Mouse (Mus musculus): Measurements from ENCODE around the gene Inava.

Gene Inava

GRCm38 (mm10) chr1:136230201-136230600 lies 3.9 kb downstream of the Inava start:
- no peak for DNase-seq

GRCm38 (mm10) chr1:136229040-136229373 lies 5.1 kb downstream of the Inava start:
- no peak for DNase-seq

GRCm38 (mm10) chr1:136228328-136229039 lies 5.6 kb downstream of the Inava start:
- DNase-seq, result peak; percentile 53

- no peak for DNase-seq
Measured at GRCm38 (mm10) chr1:136227870-136228269, 6.2 kb downstream of the Inava start.

- DNase-seq, result no peak
Measured at GRCm38 (mm10) chr1:136226626-136227025, 7.4 kb downstream of the Inava start.

- no peak for DNase-seq
Measured at GRCm38 (mm10) chr1:136225846-136226245, 8.2 kb downstream of the Inava start.

GRCm38 (mm10) chr1:136223758-136224342 lies 10.2 kb downstream of the Inava start:
- DNase-seq, result no peak

- DNase-seq, result no peak
Measured at GRCm38 (mm10) chr1:136222386-136222785, 11.7 kb downstream of the Inava start.

- no peak for DNase-seq
Measured at GRCm38 (mm10) chr1:136220037-136220871, 13.8 kb downstream of the Inava start.

- no peak for DNase-seq
Measured at GRCm38 (mm10) chr1:136214304-136214703, 19.8 kb downstream of the Inava start.

- DNase-seq, result peak; percentile 76
Measured at GRCm38 (mm10) chr1:136212803-136213202, 21.3 kb downstream of the Inava start, which contains the start of gene Mroh3. TSS of gene Mroh3 (minus strand) at chr1:136212828.

GRCm38 (mm10) chr1:136190033-136190432 lies 44.0 kb downstream of the Inava start:
- no peak for DNase-seq

GRCm38 (mm10) chr1:136179511-136180001 lies 54.5 kb downstream of the Inava start:
- DNase-seq, result no peak

GRCm38 (mm10) chr1:136178741-136179140 lies 55.3 kb downstream of the Inava start:
- DNase-seq, result no peak

- DNase-seq, result no peak
Measured at GRCm38 (mm10) chr1:136177085-136177484, 57.0 kb downstream of the Inava start.

GRCm38 (mm10) chr1:136175183-136175582 lies 58.9 kb downstream of the Inava start:
- DNase-seq, result peak; percentile 68

GRCm38 (mm10) chr1:136174101-136174606 lies 59.9 kb downstream of the Inava start:
- DNase-seq, result no peak

- no peak for DNase-seq
Measured at GRCm38 (mm10) chr1:136172696-136173095, 61.4 kb downstream of the Inava start.

- peak; percentile 74 for DNase-seq
Measured at GRCm38 (mm10) chr1:136170109-136170508, 64.0 kb downstream of the Inava start.

- DNase-seq, result no peak
Measured at GRCm38 (mm10) chr1:136167657-136168056, 66.4 kb downstream of the Inava start.

- DNase-seq, result no peak
Measured at GRCm38 (mm10) chr1:136165436-136165835, 68.6 kb downstream of the Inava start.

Data from thymus, postnatal 4 days (tissue).